Mouse (Mus musculus) megakaryocyte, adult 5-6 weeks (primary cell): ENCODE data around the gene H2-T24. TPM values are rescaled to one million over a fixed set of nuclear protein-coding genes. Genes with fewer than 3 reads are reported as not detected.
"Not testable (repeated sequence)": the region's sequence is repeated elsewhere in the genome, so short reads cannot be mapped to it uniquely, and the experiment has no call there.

Experiments used
- ATAC-seq: 2 replicates; pipeline ENCODE4 v1.8.0; 2016; ENCODE audit warnings: mild to moderate bottlenecking, inconsistent platforms; ENCODE audit not compliant: poor library complexity, severe bottlenecking
- total RNA-seq, 2 experiments: library from RNA; stranded (forward) in 1 of 2; stranded (reverse) in 1 of 2; fragments of 153-499, 151-499 nt in 1 of 2; fragments of 221-1000, 200-1000 nt in 1 of 2; gene quantifications; 2 replicates each; pipeline versions ENCODE4 v1.2.3 to v1.2.4; 2015 to 2017

Gene H2-T24
- 19.5 and 20.8 TPM in 2 replicates for total RNA-seq (2015)
- total RNA-seq (2017): 85.4 and 88.2 TPM in 2 replicates

DNA sequence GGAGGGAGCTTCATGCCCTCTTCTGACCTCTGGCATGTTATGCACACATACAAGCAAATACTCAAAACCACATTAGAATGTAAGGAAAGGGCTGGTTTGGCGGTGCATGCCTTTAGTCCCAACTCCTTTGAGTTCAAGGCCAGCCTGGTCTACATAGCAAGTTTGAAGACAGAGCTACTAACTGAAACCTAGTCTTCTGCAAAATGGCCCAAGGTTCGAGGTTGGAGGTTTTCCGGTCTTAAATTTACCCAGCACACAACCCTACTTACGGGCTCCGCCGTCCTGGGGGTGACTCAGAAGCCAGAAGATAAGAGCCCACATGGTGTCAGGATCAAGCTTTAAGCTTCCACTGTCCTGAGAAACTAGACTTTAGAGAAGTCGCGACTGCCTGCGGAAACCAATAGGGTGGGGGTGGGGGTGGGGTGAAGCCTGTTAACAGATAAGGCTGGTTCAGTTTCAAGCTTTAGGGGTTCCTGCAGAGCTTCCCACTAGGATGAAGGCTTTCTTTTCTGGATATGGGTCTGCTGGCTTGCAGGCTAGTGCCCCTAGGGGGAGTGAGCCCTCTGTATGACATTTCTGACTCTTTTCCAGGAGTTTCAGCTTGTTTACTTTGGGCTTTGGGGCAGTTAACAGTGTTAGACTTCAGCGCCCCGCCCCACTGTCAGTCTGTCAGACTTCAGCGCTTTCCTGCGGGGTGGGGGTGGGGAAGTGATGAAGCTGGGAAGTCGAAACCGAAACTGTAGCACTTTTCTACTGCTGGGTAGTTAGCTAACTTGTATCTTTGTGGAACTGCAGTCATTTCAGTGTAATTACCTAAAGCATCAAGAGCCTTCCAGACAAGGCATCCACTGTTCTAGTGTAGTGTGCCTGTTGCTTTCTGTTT is at the start of gene H2-T24:
Gene H2-T24, minus strand, starts transcription at position 370 of the 883 bp plus-strand sequence.
- ATAC-seq: peak; percentile 90

DNA sequence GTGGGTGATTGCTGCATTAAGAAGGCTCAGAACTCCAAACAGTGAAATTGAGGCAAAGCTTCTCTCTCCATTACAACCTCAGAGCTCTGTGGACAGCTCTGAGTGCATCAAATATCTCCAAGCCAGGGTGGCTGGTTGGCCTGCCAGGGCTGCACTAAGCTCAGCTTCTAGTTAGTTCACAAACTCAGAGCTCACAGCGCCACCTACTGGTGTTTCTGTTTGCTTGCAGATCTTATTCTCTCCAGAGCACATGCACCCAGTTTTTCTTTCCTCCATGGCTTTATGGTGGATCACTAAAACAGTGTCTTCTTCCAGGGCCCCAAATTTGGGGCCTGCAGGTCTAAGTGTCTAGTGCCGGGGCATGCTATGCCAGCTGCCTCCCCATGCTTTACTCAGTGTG is 40.5 kb upstream of the H2-T24 start:
- ATAC-seq: peak; percentile 84

DNA sequence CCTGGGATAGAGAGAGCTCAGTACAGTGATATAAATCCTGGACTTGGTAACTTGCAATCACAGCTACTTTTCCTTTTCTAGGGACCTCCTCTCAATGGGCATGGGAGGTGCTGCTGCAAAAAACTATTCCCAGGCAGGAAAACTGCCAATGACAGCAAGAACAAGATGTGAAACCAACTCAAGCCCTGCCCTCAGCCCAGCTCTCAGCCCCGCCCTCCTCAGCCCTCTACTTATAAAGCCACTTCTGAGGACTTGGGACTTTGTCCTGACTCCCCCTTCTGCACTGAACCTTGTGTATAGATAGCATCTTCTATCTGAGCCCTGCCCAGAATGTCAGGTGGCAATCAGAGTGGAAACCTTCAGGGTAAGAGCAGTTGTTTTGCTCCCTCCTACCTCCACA is 38.0 kb upstream of the H2-T24 start, which contains the start of gene Gm11127:
Gene Gm11127, minus strand, starts transcription at position 10 of the 400 bp plus-strand sequence.
- not testable (repeated sequence) for ATAC-seq

DNA sequence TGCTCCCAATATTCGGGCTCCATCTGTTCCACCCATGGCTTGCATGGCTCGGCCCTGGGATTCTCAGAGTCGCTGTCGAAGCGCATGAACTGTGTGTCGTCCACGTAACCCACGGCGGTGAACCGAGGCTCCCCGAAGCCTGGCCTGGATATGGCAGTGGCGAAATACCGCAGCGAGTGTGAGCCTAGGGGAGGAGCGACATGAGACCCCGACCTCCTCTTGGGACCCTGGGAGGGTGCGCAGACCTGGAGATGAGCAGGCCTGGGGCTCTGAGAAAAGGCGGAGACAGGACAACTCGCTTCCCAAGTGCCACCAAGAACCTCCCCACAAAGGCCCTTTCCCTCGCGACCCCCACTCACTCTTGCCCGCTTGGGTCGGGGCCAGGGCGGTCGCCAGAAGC is 37.6 kb upstream of the H2-T24 start:
- ATAC-seq: not testable (repeated sequence)

DNA sequence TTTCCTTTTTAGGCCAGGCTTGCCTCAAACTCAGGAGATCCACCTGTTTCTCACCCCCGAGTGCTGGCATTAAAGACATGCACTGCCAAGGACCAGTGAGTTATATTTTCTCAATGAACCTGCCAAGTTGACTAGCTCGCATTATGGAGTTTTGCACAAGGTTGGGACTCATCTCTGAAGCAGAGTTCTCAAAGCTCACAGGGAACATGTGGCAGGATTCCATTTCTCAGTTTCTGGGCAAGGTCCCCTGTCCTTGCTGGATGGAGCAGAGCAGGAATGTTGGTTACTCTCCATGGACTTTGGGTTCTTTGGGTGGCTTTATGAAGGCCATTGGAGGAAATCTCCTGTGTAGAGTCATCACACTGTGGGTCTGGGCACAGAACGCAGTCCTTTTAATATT is 22.9 kb upstream of the H2-T24 start:
- no peak for ATAC-seq

DNA sequence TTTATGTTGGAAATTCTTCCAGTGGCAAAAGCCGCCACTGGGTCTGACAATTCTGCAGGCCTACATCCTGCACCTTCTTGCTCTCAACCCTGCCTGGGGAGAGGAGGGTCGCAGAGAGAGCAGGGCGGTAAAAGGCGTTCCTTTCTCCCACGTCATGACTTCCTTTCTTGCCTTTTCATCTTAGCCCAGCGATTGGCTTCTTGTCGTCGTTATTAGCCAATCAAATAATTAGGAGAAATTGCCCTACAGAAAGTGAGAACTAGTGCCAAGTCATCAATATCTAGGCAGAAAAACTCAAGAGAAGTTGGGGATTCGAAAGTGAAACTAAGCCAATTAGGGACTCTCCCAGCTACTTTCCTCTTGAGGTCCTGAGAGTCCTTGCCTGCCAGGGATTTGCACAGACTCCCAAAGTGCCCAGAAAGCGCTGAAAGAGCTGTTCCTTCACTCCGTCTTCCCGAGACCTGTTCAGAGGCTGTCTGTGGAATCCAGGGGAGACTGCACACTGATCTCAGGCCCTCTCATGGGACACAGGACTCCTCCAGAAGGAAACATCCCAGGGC is 22.3 kb upstream of the H2-T24 start, which contains the start of the genes H2-T22 and Gm6034:
Gene H2-T22, minus strand, starts transcription at position 138 of the 560 bp plus-strand sequence.
Gene Gm6034, plus strand, starts transcription at position 352 of the 560 bp plus-strand sequence.
- peak; percentile 94 for ATAC-seq

DNA sequence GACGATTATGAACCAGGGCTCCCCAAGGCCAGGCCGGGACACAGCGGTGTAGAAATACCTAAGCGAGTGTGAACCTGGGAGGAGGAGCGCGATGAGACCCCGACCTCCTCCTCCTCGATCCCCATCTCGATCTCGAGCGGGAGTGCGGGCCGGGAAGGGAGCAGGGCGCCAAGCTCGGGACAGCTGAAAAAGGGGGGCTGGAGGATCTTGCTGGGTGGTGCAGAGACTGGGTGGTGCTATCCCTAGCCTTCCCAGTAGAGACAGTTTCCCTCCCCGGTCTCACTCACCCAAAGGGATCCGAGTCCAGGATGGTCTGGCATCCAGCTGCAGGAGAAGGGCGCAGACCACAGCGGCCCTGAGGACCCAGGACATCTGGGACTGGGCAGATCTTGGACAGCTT is 21.7 kb upstream of the H2-T24 start:
- peak; percentile 35 for ATAC-seq

DNA sequence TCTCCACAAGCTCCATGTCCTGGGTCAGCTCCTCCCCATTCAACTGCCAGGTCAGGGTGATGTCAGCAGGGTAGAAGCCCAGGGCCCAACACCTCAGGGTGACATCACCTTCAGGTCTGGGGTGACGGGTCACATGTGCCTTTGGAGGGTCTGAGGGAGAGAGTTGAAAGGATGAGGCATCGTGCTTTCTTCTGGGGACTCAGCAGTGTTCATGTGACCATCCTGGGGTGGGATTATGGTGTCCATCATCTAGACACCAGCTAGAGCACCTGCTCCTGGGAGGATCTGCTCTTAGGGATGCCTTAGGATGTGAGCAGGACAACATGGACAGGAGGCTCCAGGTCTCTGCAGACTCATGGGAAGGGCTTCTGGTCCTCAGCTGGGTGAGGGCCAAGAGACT is 20.2 kb upstream of the H2-T24 start:
- ATAC-seq: not testable (repeated sequence)

DNA sequence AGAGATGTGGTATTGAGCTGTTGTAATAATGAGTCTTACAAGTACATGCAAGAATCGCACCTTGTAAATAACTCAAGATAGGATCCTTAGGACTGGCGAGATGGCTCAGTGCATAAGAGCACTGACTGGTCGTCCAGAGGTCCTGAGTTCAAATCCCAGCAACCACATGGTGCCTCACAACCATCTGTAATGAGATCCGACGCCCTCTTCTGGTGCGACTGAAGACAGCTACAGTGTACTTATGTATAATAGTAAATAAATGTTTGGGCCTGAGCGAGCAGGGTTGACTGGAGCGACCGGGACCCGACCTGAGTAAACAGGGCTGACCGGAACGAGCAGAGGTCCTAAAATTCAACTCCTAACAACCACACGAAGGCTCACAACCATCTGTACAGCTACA is 15.8 kb upstream of the H2-T24 start:
- not testable (repeated sequence) for ATAC-seq

DNA sequence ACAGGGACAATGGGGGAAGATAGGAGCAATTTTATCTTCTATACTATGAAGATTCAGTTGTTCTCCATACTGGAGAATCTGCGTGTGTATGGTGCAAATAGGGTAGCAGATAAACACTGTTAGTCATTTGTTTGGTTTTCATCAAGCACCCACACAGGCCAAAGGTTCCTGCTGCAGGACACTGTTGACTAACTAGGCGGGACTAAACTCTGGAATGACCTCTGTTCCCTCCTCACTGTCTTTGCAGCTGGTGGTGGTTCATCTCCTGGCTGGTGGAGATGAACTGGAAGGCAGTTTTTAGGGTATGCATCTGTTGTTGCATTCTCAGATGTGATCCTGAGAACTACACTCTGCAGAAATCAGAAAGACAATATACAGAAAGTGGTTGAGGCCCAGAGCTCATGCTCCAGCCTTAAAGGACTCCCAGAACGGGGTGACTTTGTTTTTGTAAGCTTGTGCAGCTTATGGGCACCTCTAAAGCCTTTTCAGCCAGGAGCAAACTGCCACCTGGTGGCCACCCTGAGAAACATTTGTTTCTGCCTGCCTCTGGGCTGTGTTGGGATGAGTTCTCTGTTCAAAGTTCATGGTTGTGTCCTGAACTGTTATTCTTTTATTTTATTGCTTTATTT is 14.8 kb upstream of the H2-T24 start:
- peak; percentile 69 for ATAC-seq

DNA sequence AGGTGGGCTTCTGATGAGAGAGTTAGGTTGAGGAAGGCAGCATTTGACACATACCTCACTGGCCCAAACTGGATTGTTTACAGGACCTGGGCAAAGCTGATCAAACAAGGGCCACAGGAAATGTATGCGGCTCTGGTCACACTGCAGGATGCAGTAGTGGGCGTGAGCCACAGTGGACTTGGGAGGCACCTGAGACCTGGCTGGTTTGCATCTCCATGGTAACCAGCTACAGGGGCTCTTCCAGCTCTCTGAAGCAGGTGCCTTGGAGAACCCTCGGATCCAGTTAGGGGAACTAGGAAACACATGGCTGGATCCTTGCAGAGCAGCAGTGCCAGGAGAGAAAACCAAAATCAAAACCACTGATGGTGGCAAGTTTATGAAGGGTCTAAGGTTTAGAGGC is 14.2 kb upstream of the H2-T24 start:
- ATAC-seq: not testable (repeated sequence)

DNA sequence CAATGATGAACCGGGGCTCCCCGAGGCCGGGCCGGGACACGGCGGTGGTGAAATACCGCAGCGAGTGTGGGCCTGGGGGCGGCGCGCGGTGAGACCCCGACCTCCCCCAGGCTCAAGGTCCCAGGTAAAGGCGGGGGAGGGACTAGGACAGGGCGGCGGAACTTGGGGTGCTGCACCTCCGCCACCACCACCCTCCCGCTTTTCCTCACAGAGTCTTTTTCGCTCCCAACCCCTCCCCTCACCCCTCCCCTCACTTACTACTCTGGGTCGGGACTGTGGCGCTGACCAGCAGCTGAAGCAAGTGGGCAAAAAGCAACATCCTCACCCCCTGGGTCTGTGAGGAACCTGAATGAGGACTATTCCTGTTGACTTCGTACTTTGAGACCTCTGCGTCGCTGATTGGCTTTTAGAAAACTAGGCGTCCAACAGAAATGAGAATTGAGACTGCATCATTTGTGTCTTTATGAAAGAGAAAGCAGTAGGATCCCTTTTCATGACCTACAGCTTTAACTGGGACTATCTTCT is 12.1 kb upstream of the H2-T24 start, which contains the start of gene H2-T23:
Gene H2-T23, minus strand, starts transcription at position 505 of the 525 bp plus-strand sequence.
- peak; percentile 86 for ATAC-seq

DNA sequence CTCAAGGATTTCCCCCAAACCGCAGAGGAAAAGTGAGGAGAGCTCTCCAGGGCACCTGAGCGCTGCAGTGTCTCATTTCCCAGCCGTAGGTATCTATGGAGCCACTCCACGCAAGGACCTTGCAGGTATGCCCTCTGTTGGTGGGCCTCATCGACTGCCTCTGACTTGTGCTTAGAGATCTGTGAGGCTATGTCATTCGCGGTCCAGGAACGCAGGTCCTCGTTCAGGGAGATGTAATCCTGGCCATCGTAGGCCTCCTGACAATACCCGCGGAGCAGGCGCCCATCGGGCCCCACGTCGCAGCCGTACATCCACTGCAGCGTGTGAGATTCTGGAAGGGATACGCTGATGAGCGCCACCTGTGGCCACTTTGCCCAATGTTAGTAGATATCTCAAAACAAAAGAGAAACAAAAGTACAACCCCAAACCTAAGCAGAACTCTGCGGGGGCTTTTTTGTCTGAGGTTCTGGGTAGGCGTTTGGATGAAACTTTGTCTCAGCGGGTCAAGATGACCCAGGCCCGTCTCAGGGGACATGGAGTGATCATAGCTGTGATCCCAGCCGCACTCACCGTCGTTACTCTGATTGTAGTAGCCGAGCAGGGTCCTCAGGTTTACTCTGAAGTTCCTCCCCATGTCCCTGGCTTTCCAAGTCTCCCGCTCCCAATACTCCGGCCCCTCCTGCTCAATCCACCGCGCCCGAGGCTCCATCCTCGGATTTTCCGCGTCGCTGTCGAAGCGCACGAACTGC is 11.4 kb upstream of the H2-T24 start:
- peak; percentile 78 for ATAC-seq

DNA sequence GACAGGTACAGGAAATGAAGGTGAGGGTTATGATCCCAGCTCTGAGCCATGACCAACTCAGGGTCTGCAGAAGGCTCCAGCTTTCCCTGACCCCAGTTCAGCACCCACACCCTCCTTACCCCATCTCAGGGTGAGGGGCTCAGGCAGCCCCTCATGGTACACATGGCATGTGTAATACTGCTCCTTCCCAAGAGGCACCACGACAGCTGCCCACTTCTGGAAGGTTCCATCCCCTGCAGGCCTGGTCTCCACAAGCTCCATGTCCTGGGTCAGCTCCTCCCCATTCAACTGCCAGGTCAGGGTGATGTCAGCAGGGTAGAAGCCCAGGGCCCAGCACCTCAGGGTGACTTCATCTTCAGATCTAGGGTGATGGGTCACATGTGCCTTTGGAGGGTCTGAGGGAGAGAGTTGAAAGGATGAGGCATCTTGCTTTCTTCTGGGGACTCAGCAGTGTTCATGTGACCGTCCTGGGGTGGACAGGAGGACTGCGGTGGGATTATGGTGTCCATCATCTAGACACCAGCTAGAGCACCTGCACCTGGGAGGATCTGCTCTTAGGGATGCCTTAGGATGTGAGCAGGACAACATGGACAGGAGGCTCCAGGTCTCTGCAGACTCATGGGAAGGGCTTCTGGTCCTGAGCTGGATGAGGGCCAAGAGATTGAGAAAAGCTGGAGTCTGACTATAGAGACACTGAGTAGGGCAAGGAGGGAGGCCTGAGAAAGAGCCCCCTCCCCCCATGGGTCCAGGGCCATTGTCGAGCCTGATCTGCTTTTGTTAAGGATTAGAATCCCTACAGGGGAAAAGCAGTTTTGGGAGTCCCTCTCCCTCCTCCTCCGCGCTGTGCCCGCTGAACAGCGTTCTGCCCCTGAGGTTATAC is 10.6 kb upstream of the H2-T24 start:
- not testable (repeated sequence) for ATAC-seq

DNA sequence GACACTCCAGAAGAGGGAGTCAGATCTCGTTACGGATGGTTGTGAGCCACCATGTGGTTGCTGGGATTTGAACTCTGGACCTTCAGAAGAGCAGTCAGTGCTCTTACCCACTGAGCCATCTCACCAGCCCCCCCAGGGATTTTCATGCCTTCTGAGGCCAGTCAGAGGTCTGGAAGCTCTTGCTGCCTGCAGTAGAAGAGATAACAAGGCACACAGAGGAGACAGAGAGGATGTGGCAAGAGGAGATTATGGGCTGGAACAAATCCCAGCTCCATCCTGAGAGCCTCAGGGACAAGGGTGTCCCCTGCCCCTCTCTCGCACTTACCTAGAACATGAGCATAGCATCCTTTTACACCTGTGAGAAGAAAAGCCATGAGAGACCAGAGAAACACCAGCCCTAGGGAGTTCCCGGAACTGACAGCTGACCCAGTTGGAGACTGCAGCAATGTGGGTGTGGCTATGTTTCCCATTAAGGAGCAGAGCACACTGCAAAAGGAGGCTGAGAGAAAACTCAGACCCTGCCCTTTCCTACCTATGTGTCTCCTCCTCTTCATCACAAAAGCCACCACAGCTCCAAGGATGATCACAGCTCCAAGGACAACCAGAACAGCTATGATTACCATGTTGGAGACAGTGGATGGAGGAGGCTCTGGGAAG is 9.8 kb upstream of the H2-T24 start:
- not testable (repeated sequence) for ATAC-seq

DNA sequence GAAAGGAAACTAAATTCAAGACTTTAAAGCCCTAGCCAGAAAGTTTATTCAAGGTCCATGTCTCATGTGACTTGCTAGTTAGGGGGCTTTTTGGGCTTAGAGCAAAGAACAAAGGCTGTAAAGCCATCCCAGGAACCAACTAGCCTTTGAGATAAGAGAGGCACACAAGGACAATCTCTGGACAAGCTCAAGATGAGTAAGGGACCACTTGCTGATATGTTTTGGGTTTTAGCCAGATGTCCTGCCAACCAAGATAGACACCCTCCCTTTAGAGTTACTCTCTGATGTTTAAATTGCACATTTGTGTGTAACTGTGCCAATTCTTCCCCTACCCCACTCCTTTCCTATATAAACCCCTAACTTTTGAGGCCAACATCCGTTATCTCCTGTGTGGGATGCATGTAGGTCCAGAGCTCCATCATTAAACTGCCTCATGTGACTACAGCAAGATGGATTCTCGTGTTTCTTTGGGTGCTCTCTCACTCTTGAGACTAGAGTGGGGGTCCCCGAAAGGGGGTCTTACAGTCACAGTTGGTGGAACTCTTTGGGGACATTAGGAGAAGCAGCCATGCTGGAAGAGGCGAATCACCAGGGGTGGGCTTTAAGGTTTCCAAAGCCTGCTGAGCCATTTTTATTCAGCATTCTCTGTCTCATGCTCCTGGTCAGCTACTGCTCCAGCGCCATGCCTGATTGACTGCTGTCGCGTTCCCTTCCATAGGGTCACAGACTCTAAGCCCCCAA is 8.7 kb upstream of the H2-T24 start:
- ATAC-seq: no peak

DNA sequence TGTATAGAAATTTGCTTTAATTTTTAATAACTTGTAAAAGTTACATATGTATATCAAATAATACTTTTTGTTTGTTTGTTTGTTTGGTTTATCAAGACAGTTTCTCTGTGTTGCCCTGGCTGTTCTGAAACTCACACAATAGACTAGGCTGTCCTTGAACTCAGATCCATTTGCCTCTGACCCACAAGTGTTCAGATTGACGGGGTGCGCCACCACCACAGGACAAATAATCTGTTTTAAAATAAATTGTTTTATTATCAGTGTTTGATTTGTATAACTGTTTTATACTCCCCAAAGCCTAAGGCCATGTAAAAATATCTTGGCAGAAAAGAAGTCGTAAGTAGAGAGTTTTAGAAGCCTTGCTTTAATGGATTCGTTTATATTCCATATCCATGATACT is 7.3 kb upstream of the H2-T24 start:
- no peak for ATAC-seq

DNA sequence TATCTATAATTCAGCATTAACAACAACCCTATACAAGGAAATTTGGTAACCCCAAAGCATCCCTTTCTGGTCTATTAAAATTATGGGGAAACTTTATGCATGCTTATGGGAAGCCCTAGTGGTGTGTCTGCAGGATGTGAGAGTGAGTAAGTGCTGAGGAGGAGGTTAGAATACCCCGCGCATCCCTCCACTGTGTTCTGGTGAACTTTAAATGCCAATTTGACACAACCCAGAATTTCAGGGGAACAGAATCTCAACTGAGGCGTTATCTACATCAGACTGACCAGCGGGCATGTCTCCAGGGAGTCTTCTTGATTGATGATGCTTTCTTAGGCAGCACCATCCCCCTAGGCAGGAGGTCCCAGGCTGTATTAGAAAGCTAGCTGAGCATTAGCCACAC is 5.5 kb upstream of the H2-T24 start:
- ATAC-seq: no peak
